Mouse (Mus musculus) B cell, adult 2 months (primary cell): ENCODE measurements around the gene Scnn1a.
A peak's percentile ranks its signal among the peaks of the same experiment; 100 is the strongest.
"Not testable (repeated sequence)": the region's sequence is repeated elsewhere in the genome, so short reads cannot be mapped to it uniquely, and the experiment has no call there.

Experiments
- DNase-seq, 2 experiments: peaks; one replicate each; pipeline ENCODE4 v3.0.0; 2022

Scnn1a gene

GRCm38 (mm10) chr6:125320323-125320722, at the start of gene Scnn1a:
Gene Scnn1a, plus strand, starts transcription at chr6:125320659.
- no peak for DNase-seq

- peak; percentile 89 to 92 for DNase-seq
Measured at GRCm38 (mm10) chr6:125271455-125272227, 48.8 kb upstream of the Scnn1a start.

GRCm38 (mm10) chr6:125272228-125272785, 48.2 kb upstream of the Scnn1a start:
- no peak for DNase-seq

- DNase-seq, result peak; percentile 21 to 27
Measured at GRCm38 (mm10) chr6:125274841-125275563, 45.5 kb upstream of the Scnn1a start.

- peak in 1 of 2 experiments; percentile 14 for DNase-seq
Measured at GRCm38 (mm10) chr6:125279729-125280128, 40.7 kb upstream of the Scnn1a start.

GRCm38 (mm10) chr6:125282721-125283120, 37.7 kb upstream of the Scnn1a start:
- not testable (repeated sequence) for DNase-seq

GRCm38 (mm10) chr6:125284250-125284649, 36.2 kb upstream of the Scnn1a start:
- no peak for DNase-seq

- no peak for DNase-seq
Measured at GRCm38 (mm10) chr6:125284751-125285150, 35.7 kb upstream of the Scnn1a start.

GRCm38 (mm10) chr6:125285890-125286289, 34.6 kb upstream of the Scnn1a start, which contains the start of gene Tuba3a:
Gene Tuba3a, minus strand, starts transcription at chr6:125286042.
- DNase-seq, result no peak

GRCm38 (mm10) chr6:125286944-125287343, 33.5 kb upstream of the Scnn1a start:
- DNase-seq, result no peak

GRCm38 (mm10) chr6:125288730-125289129, 31.7 kb upstream of the Scnn1a start:
- DNase-seq, result no peak

GRCm38 (mm10) chr6:125291329-125291728, 29.1 kb upstream of the Scnn1a start:
- no peak for DNase-seq

- DNase-seq, result no peak
Measured at GRCm38 (mm10) chr6:125292256-125292655, 28.2 kb upstream of the Scnn1a start.

- no peak for DNase-seq
Measured at GRCm38 (mm10) chr6:125294049-125294448, 26.4 kb upstream of the Scnn1a start.

- DNase-seq, result no peak
Measured at GRCm38 (mm10) chr6:125297149-125297820, 23.2 kb upstream of the Scnn1a start.

GRCm38 (mm10) chr6:125300982-125301381, 19.5 kb upstream of the Scnn1a start:
- no peak for DNase-seq

- no peak for DNase-seq
Measured at GRCm38 (mm10) chr6:125302231-125302982, 18.1 kb upstream of the Scnn1a start.

GRCm38 (mm10) chr6:125303242-125303641, 17.2 kb upstream of the Scnn1a start:
- no peak for DNase-seq

GRCm38 (mm10) chr6:125304408-125304807, 16.1 kb upstream of the Scnn1a start:
- not testable (repeated sequence) for DNase-seq

GRCm38 (mm10) chr6:125305465-125305864, 15.0 kb upstream of the Scnn1a start:
- DNase-seq, result no peak

GRCm38 (mm10) chr6:125307091-125307490, 13.4 kb upstream of the Scnn1a start:
- DNase-seq, result no peak

- DNase-seq, result no peak
Measured at GRCm38 (mm10) chr6:125308921-125309320, 11.5 kb upstream of the Scnn1a start.
